Mouse (Mus musculus) midbrain, postnatal 0 days (tissue): Measurements from ENCODE around the gene Haus8. TPM values are rescaled to one million over a fixed set of nuclear protein-coding genes. Genes with fewer than 3 reads are reported as not detected.
"Not testable (repeated sequence)": the region's sequence is repeated elsewhere in the genome, so short reads cannot be mapped to it uniquely, and the experiment has no call there.

Experiments used
- ATAC-seq: fragments of 200-750 bp; cut with Nextera tagmentation; 2 replicates; pipeline ENCODE4 v1.8.0; 2017; ENCODE audit warnings: moderate number of reproducible peaks, mild to moderate bottlenecking, moderate TSS enrichment, moderate library complexity; ENCODE audit not compliant: low FRiP score
- DNase-seq: peaks from one replicate; pipeline ENCODE4 v3.0.0-alpha.2; 2015; ENCODE audit warnings: low spot score
- H3K27ac ChIP-seq: fragments of 300-500 bp; sonication (generic); 2 replicates; pipeline ENCODE4 v1.5.1; 2014; ENCODE audit warnings: low read depth, mild to moderate bottlenecking, low read length, mixed read lengths
- H3K27me3 ChIP-seq: fragments of 300-500 bp; sonication (generic); 2 replicates; pipeline ENCODE4 v1.6.1; 2014; ENCODE audit warnings: low read length, control low read depth, mixed read lengths; ENCODE audit not compliant: insufficient read depth
- H3K36me3 ChIP-seq: fragments of 300-500 bp; sonication (generic); 2 replicates; pipeline ENCODE4 v1.6.1; 2014; ENCODE audit warnings: low read length, control low read depth, mixed read lengths; ENCODE audit not compliant: insufficient read depth
- H3K4me1 ChIP-seq: fragments of 300-500 bp; sonication (generic); 2 replicates; pipeline ENCODE4 v1.6.1; 2014; ENCODE audit warnings: mild to moderate bottlenecking, control low read depth, antibody characterized with exemption, low read length, mixed read lengths; ENCODE audit not compliant: insufficient read depth
- H3K4me2 ChIP-seq: fragments of 300-500 bp; sonication (generic); 2 replicates; pipeline ENCODE4 v1.6.1; 2014; ENCODE audit warnings: low read depth, mild to moderate bottlenecking, low read length, mixed read lengths; ENCODE audit not compliant: poor library complexity, severe bottlenecking
- H3K4me3 ChIP-seq: fragments of 300-500 bp; sonication (generic); 2 replicates; pipeline ENCODE4 v1.5.1; 2014; ENCODE audit warnings: low read depth, mild to moderate bottlenecking, low read length, moderate library complexity
- H3K9ac ChIP-seq: fragments of 300-500 bp; sonication (generic); replicated peaks from 2 replicates; pipeline ENCODE4 v1.6.1; 2014; ENCODE audit warnings: mild to moderate bottlenecking, low read length, moderate library complexity, mixed read lengths; ENCODE audit not compliant: poor library complexity, severe bottlenecking
- H3K9me3 ChIP-seq: fragments of 300-500 bp; sonication (generic); 2 replicates; pipeline ENCODE4 v1.6.1; 2016; ENCODE audit warnings: low read length, control low read depth
- CTCF ChIP-seq: IDR thresholded peaks from 2 replicates; pipeline ENCODE4 v1.5.1; 2016; ENCODE audit warnings: antibody characterized with exemption, mild to moderate bottlenecking
- WGBS: fragments of 180-500 bp; shearing (Covaris S2); extraction: QIAGEN DNeasy Blood & Tissue Kit; methylation state at CpG from one replicate; pipeline ENCODE4 v1.1.7; 2014; 5-methylcytosine and 5-hydroxymethylcytosine counted together
- polyA plus RNA-seq: library from polyadenylated mRNA; unstranded; fragments of >200 nt; fragmentation: Nextera tagmentation; extraction: Ambion mirVana; gene quantifications from 2 replicates; pipeline ENCODE4 v1.2.1, GENCODE M21; 2015
- total RNA-seq: library from RNA; depleted of rRNA; stranded (reverse); fragments of >200 nt; gene quantifications from 2 replicates; pipeline ENCODE4 v1.2.3, GENCODE M21; 2014

Haus8 gene
- total and polyA plus RNA-seq, 2 experiments from 2014 or later: 26.2 to 46.2 TPM

DNA sequence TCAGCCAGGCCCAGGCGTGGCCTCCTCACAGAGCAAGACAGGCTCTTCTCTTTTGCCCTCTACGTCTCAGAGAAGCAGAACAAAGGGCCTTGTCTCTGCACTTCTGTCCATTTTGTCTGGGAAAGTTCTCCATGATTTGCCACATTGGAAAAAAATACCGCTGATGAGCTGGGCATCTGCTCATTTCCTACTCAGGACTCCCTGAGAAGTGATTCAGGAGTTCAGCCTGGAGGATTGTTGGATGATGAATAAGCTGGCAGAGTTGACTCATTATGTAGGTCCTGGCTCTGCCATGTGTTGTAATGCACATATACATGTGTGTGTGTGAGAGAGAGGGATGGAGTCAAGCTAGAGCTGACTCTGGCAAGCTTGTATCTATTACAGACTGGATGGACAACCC, 3.4 kb upstream of the Haus8 start:
- no peak overlapping the region for H3K4me2 ChIP-seq
- H3K4me3 ChIP-seq: no peak overlapping the region
- peaks cover 7% of the 10 kb centered on the region; the same call in 1 of the 2 replicates for H3K4me1 ChIP-seq
- H3K9ac ChIP-seq: no peak overlapping the region
- DNase-seq: no peak
- 92% methylated on average over 3 of the region's 3 CpGs for WGBS
- no peaks in the 10 kb centered on the region for H3K36me3 ChIP-seq
- no peak overlapping the region for H3K27ac ChIP-seq
- no peaks in the 10 kb centered on the region for H3K27me3 ChIP-seq
- no peak for TF ChIP-seq CTCF
- no peaks in the 10 kb centered on the region for H3K9me3 ChIP-seq
- ATAC-seq: no peak

- DNase-seq: no peak
- Histone ChIP-seq H3K4me1 (peaks cover 7% of the 10 kb centered on the region; the same call in 1 of the 2 replicates), H3K27ac (no peak overlapping the region), H3K4me2 (no peak overlapping the region), H3K4me3 (no peak overlapping the region), H3K9ac (no peak overlapping the region), H3K9me3 (no peaks in the 10 kb centered on the region), H3K27me3 (no peaks in the 10 kb centered on the region), H3K36me3 (no peaks in the 10 kb centered on the region)
- TF ChIP-seq CTCF: no peak
- no peak for ATAC-seq
Observed at GRCm38 (mm10) chr8:71274478-71274877, 1.7 kb upstream of the Haus8 start.

DNA sequence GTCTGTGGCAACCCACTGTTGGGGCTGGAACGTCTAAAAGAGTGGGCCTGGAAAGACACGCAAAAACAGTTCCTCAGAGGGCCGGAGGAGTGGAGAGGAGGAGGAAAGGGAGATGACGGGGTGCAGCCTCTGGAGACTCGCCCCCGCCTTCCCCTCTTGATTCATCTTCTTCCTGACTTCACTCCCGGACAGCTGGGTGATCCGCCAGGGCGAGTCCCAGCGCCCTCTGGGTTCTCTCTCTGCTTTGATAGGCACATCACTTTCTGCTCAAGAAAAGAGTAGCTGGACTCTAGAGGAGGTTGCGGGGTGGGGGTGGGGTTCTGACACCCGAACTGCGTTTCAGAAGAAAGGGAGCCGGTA, 397 bp upstream of the Haus8 start:
- Histone ChIP-seq H3K4me2 (peak overlapping the region; percentile 76), H3K9me3 (no peaks in the 10 kb centered on the region), H3K4me1 (peaks cover 7% of the 10 kb centered on the region; the same call in 1 of the 2 replicates), H3K36me3 (no peaks in the 10 kb centered on the region), H3K27ac (peak overlapping the region; percentile 77), H3K9ac (peak overlapping the region; percentile 77), H3K27me3 (no peaks in the 10 kb centered on the region), H3K4me3 (peak overlapping the region; percentile 85)
- ATAC-seq (no peak), DNase-seq (no peak)
- WGBS: under 1% methylated on average over 14 of the region's 14 CpGs
- TF ChIP-seq CTCF: no peak

- Histone ChIP-seq H3K9ac (peak overlapping the region; percentile 61), H3K4me3 (peak overlapping the region; percentile 85), H3K9me3 (no peaks in the 10 kb centered on the region), H3K27ac (no peak overlapping the region; the same call in 1 of the 2 replicates), H3K36me3 (no peaks in the 10 kb centered on the region), H3K4me2 (peak overlapping the region; percentile 76), H3K4me1 (peaks cover 7% of the 10 kb centered on the region; the same call in 1 of the 2 replicates), H3K27me3 (no peaks in the 10 kb centered on the region)
- DNase-seq (no peak), ATAC-seq (peak; percentile 7)
- TF ChIP-seq CTCF: no peak
- 27% methylated on average over 5 of the region's 5 CpGs for WGBS
Observed at GRCm38 (mm10) chr8:71271630-71272029, 1.1 kb downstream of the Haus8 start.

GRCm38 (mm10) chr8:71268286-71268685, 4.4 kb downstream of the Haus8 start:
- not testable (repeated sequence) for H3K4me2 ChIP-seq, H3K27ac ChIP-seq, DNase-seq, H3K4me1 ChIP-seq, H3K9me3 ChIP-seq, H3K27me3 ChIP-seq, H3K4me3 ChIP-seq, ATAC-seq, H3K9ac ChIP-seq, H3K36me3 ChIP-seq
- 96% methylated on average over 6 of the region's 6 CpGs for WGBS

DNA sequence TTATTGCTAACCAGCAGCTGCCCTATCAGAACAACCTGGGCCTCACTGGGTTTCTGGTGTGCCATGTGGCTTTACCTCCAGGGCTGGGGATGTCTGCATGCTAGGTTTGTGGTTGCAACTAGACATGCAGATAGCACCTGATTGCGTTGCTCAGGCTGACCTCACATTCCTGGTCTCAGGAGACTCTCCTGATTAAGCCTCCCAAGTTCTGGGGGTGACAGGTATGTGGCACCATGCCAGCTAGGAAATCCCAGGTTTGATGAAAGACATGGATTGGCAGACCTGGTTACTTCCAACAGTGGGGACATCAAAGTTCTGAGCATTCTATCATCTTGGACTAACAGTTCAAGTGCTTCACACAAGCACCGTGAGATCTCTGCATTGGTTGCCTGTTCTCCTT, 5.0 kb downstream of the Haus8 start:
- no peaks in the 10 kb centered on the region; the same call in 1 of the 2 replicates for H3K4me1 ChIP-seq
- TF ChIP-seq CTCF: no peak
- H3K9me3 ChIP-seq: no peaks in the 10 kb centered on the region
- H3K4me2 ChIP-seq: no peak overlapping the region
- H3K27ac ChIP-seq: no peak overlapping the region
- ATAC-seq: no peak
- WGBS: 96% methylated on average over 2 of the region's 2 CpGs
- no peak for DNase-seq
- no peak overlapping the region for H3K9ac ChIP-seq
- H3K36me3 ChIP-seq: peaks cover 7% of the 10 kb centered on the region
- H3K27me3 ChIP-seq: no peaks in the 10 kb centered on the region
- H3K4me3 ChIP-seq: no peak overlapping the region
